Comparison of ENCODE assay signal across 8 mouse cellular contexts in genomic region chr11:69121001-69121740, GRCm38 (mm10). TPM values are rescaled to one million over a fixed set of nuclear protein-coding genes. Genes with fewer than 3 reads are reported as not detected.
DNase-seq lines count a peak whose midpoint lies in the region; ATAC-seq and TF ChIP-seq lines count a peak whose summit lies in the region.

No protein-coding gene starts in this region.

- H3K4me1 ChIP-seq in lung, adult 2 months (ENCODE audit: control insufficient read depth, insufficient read depth, low read length): peaks cover 9% of the 10 kb centered on the region; the same call in 1 of the 2 replicates
- H3K4me1 ChIP-seq in bone marrow macrophage, adult 2 months (ENCODE audit: control insufficient read depth, insufficient read depth, low read length): peaks cover 16% of the 10 kb centered on the region
- H3K4me1 ChIP-seq in heart, embryonic 12.5 days (replicated peaks): peaks cover 36% of the 10 kb centered on the region
- peaks cover 20% of the 10 kb centered on the region for H3K4me1 ChIP-seq in limb, embryonic 11.5 days (ENCODE audit: control insufficient read depth, insufficient read depth, low read length)
- peaks cover 20% of the 10 kb centered on the region for H3K4me1 ChIP-seq in neural tube, embryonic 11.5 days (ENCODE audit: control insufficient read depth, insufficient read depth, low read length)

- ATAC-seq in heart, embryonic 12.5 days (ENCODE audit: insufficient number of reproducible peaks, low FRiP score): no peak
- ATAC-seq in limb, embryonic 11.5 days (ENCODE audit: insufficient number of reproducible peaks, low FRiP score, low TSS enrichment, low read depth): no peak
- no peak for ATAC-seq in neural tube, embryonic 11.5 days (ENCODE audit: insufficient read depth, low FRiP score, low TSS enrichment)

- TF ChIP-seq CTCF in lung, adult 2 months (IDR thresholded peaks at IDR 0.05; ENCODE audit: insufficient read depth, low read length): no peak
- TF ChIP-seq CTCF in bone marrow macrophage, adult 2 months (IDR thresholded peaks at IDR 0.05; ENCODE audit: low read depth, low read length): no peak

- no peaks in the 10 kb centered on the region for H3K36me3 ChIP-seq in heart, embryonic 12.5 days
- H3K36me3 ChIP-seq in limb, embryonic 11.5 days (ENCODE audit: control insufficient read depth, insufficient read depth, low read length): no peaks in the 10 kb centered on the region
- H3K36me3 ChIP-seq in neural tube, embryonic 11.5 days (ENCODE audit: control insufficient read depth, insufficient read depth, low read length): no peaks in the 10 kb centered on the region

- H3K4me3 ChIP-seq in lung, adult 2 months (replicated peaks; ENCODE audit: extremely low read depth, low read depth, low read length): peak overlapping the region; percentile 74
- peak overlapping the region; percentile 72 for H3K4me3 ChIP-seq in bone marrow macrophage, adult 2 months (ENCODE audit: insufficient read depth, low read length)
- H3K4me3 ChIP-seq in heart, embryonic 12.5 days: peak overlapping the region; percentile 67
- peak overlapping the region; percentile 75 for H3K4me3 ChIP-seq in limb, embryonic 11.5 days (ENCODE audit: low read depth, low read length)
- H3K4me3 ChIP-seq in neural tube, embryonic 11.5 days (ENCODE audit: low read depth, low read length): peak overlapping the region; percentile 69

- no peak overlapping the region for H3K27ac ChIP-seq in bone marrow macrophage, adult 2 months (ENCODE audit: insufficient read depth, low read depth, low read length)
- H3K27ac ChIP-seq in heart, embryonic 12.5 days (ENCODE audit: poor library complexity, severe bottlenecking): peak overlapping the region; percentile 2; the same call in 1 of the 2 replicates
- no peak overlapping the region for H3K27ac ChIP-seq in limb, embryonic 11.5 days (replicated peaks; ENCODE audit: low read depth, low read length)
- H3K27ac ChIP-seq in neural tube, embryonic 11.5 days (ENCODE audit: low read depth, low read length): no peak overlapping the region

- no peak for TF ChIP-seq POLR2A in lung, adult 2 months (IDR thresholded peaks at IDR 0.05; ENCODE audit: borderline replicate concordance, extremely low read depth, low read depth, low read length)
- TF ChIP-seq POLR2A in bone marrow macrophage, adult 2 months (IDR thresholded peaks at IDR 0.05; ENCODE audit: borderline replicate concordance, low read depth, low read length): no peak

- peak overlapping the region; percentile 90 for H3K4me2 ChIP-seq in heart, embryonic 12.5 days
- H3K4me2 ChIP-seq in limb, embryonic 11.5 days (ENCODE audit: low read depth, severe bottlenecking): peak overlapping the region; percentile 95
- H3K4me2 ChIP-seq in neural tube, embryonic 11.5 days (ENCODE audit: low read depth): peak overlapping the region; percentile 90

- WGBS in lung, adult 2 months: 6% methylated on average over 33 of the region's 33 CpGs
- WGBS in heart, embryonic 12.5 days: under 1% methylated on average over 33 of the region's 33 CpGs
- under 1% methylated on average over 26 of the region's 33 CpGs for WGBS in limb, embryonic 11.5 days
- under 1% methylated on average over 33 of the region's 33 CpGs for WGBS in neural tube, embryonic 11.5 days

- H3K9me3 ChIP-seq in heart, embryonic 12.5 days (replicated peaks): no peaks in the 10 kb centered on the region
- no peaks in the 10 kb centered on the region for H3K9me3 ChIP-seq in limb, embryonic 11.5 days (ENCODE audit: control insufficient read depth, low read length)
- H3K9me3 ChIP-seq in neural tube, embryonic 11.5 days (ENCODE audit: control insufficient read depth, low read length): no peaks in the 10 kb centered on the region

- intact Hi-C loops in left cerebral cortex, postnatal 36 days (cut with DNase I): loop anchor here (5.0 kb wide), 1 partner anchor 34 kb away; the partner anchor contains the start of gene Vamp2

- peak overlapping the region; percentile 71 for H3K9ac ChIP-seq in heart, embryonic 12.5 days
- H3K9ac ChIP-seq in limb, embryonic 11.5 days (ENCODE audit: low read length): peak overlapping the region; percentile 53; the same call in 1 of the 2 replicates
- peak overlapping the region; percentile 43; the same call in 1 of the 2 replicates for H3K9ac ChIP-seq in neural tube, embryonic 11.5 days (ENCODE audit: low read length)

- no peaks in the 10 kb centered on the region for H3K27me3 ChIP-seq in heart, embryonic 12.5 days (replicated peaks)
- 0 out of 2 replicates have a peak, but pooled peaks cover 7% of the 10 kb centered on the region for H3K27me3 ChIP-seq in limb, embryonic 11.5 days (ENCODE audit: control insufficient read depth, insufficient read depth, low read length)
- peaks cover 18% of the 10 kb centered on the region for H3K27me3 ChIP-seq in neural tube, embryonic 11.5 days (ENCODE audit: control insufficient read depth, insufficient read depth, low read length)

- DNase-seq in lung, adult 2 months: peak; percentile 54
- DNase-seq in lung, postnatal 14 days: no peak
- DNase-seq in limb, embryonic 11.5 days (ENCODE audit: low spot score): peak; percentile 46
- peak; percentile 54 for DNase-seq in neural tube, embryonic 11.5 days (ENCODE audit: low spot score)
- no peak for DNase-seq in layer of hippocampus, postnatal 25 days (ENCODE audit: extremely low spot score in 1 of 2, low spot score in 1 of 2)
- no peak for DNase-seq in left cerebral cortex, postnatal 36 days (ENCODE audit: low spot score in 2 of 2)

RNA-seq across cellular contexts. Expression of gene Hes7, which starts 1.0 kb away (rescaled TPM):
- 0.25 and 0.95 TPM in 2 replicates for polyA plus RNA-seq in lung, adult 2 months (2012; rRNA removed)
- polyA plus RNA-seq in bone marrow macrophage, adult 2 months (2012; ENCODE audit: insufficient read depth, insufficient read length, missing spikeins): 0.71 and 0.88 TPM in 2 replicates
- polyA plus RNA-seq in heart, embryonic 12.5 days (2016; fragmentation: Nextera tagmentation; extraction: Ambion mirVana): 0.70 and 0.81 TPM in 2 replicates
- polyA plus RNA-seq in limb, embryonic 11.5 days (2014; fragmentation: Nextera tagmentation; extraction: Ambion mirVana): 0.54 and 0.65 TPM in 2 replicates
- 0.33 TPM in 1 of 2 replicates, not detected in the other for polyA plus RNA-seq in neural tube, embryonic 11.5 days (2014; fragmentation: Nextera tagmentation; extraction: Ambion mirVana)
- total RNA-seq in layer of hippocampus, postnatal 25 days (2021): under 1 TPM; 0.80 to 0.96 TPM
- 1 to 10 TPM in 1 of 2 experiments, under 1 TPM in 1; 0.79 to 1.3 TPM for total RNA-seq in left cerebral cortex, postnatal 36 days (2021)

RNA-seq across cellular contexts. Expression of gene 9130213A22Rik, which starts 1.2 kb away (rescaled TPM):
- 1.1 and 1.2 TPM in 2 replicates for polyA plus RNA-seq in lung, adult 2 months (2012; rRNA removed)
- 0.35 TPM in 1 of 2 replicates, not detected in the other for polyA plus RNA-seq in bone marrow macrophage, adult 2 months (2012; ENCODE audit: insufficient read depth, insufficient read length, missing spikeins)
- 0.42 and 0.65 TPM in 2 replicates for polyA plus RNA-seq in heart, embryonic 12.5 days (2016; fragmentation: Nextera tagmentation; extraction: Ambion mirVana)
- polyA plus RNA-seq in limb, embryonic 11.5 days (2014; fragmentation: Nextera tagmentation; extraction: Ambion mirVana): 0.19 TPM in 1 of 2 replicates, not detected in the other
- 0.24 TPM in 1 of 2 replicates, not detected in the other for polyA plus RNA-seq in neural tube, embryonic 11.5 days (2014; fragmentation: Nextera tagmentation; extraction: Ambion mirVana)
- total RNA-seq in layer of hippocampus, postnatal 25 days (2021): under 1 TPM; 0.68 to 0.89 TPM
- total RNA-seq in left cerebral cortex, postnatal 36 days (2021): under 1 TPM; 0.52 to 0.75 TPM

RNA-seq across cellular contexts. Expression of gene Aloxe3, which starts 4.5 kb away (rescaled TPM):
- 2.6 and 23.9 TPM in 2 replicates for polyA plus RNA-seq in lung, adult 2 months (2012; rRNA removed)
- polyA plus RNA-seq in bone marrow macrophage, adult 2 months (2012; ENCODE audit: insufficient read depth, insufficient read length, missing spikeins): not detected in 2 replicates
- polyA plus RNA-seq in heart, embryonic 12.5 days (2016; fragmentation: Nextera tagmentation; extraction: Ambion mirVana): 0.17 and 0.54 TPM in 2 replicates
- 0.17 and 0.25 TPM in 2 replicates for polyA plus RNA-seq in limb, embryonic 11.5 days (2014; fragmentation: Nextera tagmentation; extraction: Ambion mirVana)
- 0.08 and 0.66 TPM in 2 replicates for polyA plus RNA-seq in neural tube, embryonic 11.5 days (2014; fragmentation: Nextera tagmentation; extraction: Ambion mirVana)
- 1 to 10 TPM; 5.2 to 6.8 TPM for total RNA-seq in layer of hippocampus, postnatal 25 days (2021)
- total RNA-seq in left cerebral cortex, postnatal 36 days (2021): 1 to 10 TPM; 4.3 to 6.8 TPM

RNA-seq across cellular contexts. Expression of gene Per1, which starts 26.2 kb away (rescaled TPM):
- polyA plus RNA-seq in lung, adult 2 months (2012; rRNA removed): 36.8 and 78.5 TPM in 2 replicates
- polyA plus RNA-seq in bone marrow macrophage, adult 2 months (2012; ENCODE audit: insufficient read depth, insufficient read length, missing spikeins): 24.7 and 35.9 TPM in 2 replicates
- 9.4 and 9.8 TPM in 2 replicates for polyA plus RNA-seq in heart, embryonic 12.5 days (2016; fragmentation: Nextera tagmentation; extraction: Ambion mirVana)
- 8.0 and 9.1 TPM in 2 replicates for polyA plus RNA-seq in limb, embryonic 11.5 days (2014; fragmentation: Nextera tagmentation; extraction: Ambion mirVana)
- polyA plus RNA-seq in neural tube, embryonic 11.5 days (2014; fragmentation: Nextera tagmentation; extraction: Ambion mirVana): 10.7 and 10.9 TPM in 2 replicates
- total RNA-seq in layer of hippocampus, postnatal 25 days (2021): 10 to 100 TPM; 70.1 to 89.0 TPM
- 100 to 1,000 TPM; 106 to 122 TPM for total RNA-seq in left cerebral cortex, postnatal 36 days (2021)

RNA-seq across cellular contexts. Expression of gene Vamp2, which starts 32.9 kb away (rescaled TPM):
- 120 and 129 TPM in 2 replicates for polyA plus RNA-seq in lung, adult 2 months (2012; rRNA removed)
- 76.6 and 79.4 TPM in 2 replicates for polyA plus RNA-seq in bone marrow macrophage, adult 2 months (2012; ENCODE audit: insufficient read depth, insufficient read length, missing spikeins)
- 97.2 and 100 TPM in 2 replicates for polyA plus RNA-seq in heart, embryonic 12.5 days (2016; fragmentation: Nextera tagmentation; extraction: Ambion mirVana)
- polyA plus RNA-seq in limb, embryonic 11.5 days (2014; fragmentation: Nextera tagmentation; extraction: Ambion mirVana): 64.2 and 73.3 TPM in 2 replicates
- polyA plus RNA-seq in neural tube, embryonic 11.5 days (2014; fragmentation: Nextera tagmentation; extraction: Ambion mirVana): 112 TPM in 2 replicates
- 1,000 to 10,000 TPM in 1 of 2 experiments, 100 to 1,000 TPM in 1; 978 to 1,010 TPM for total RNA-seq in layer of hippocampus, postnatal 25 days (2021)
- total RNA-seq in left cerebral cortex, postnatal 36 days (2021): 1,000 to 10,000 TPM; 1,090 to 1,186 TPM

Comparison
In these comparisons a context has a peak if more than half of its experiments do, and no peak if none do; other contexts are left out.
1. DNase-seq: peak in lung, adult 2 months (single experiment), limb, embryonic 11.5 days (single experiment) and neural tube, embryonic 11.5 days (single experiment); none in lung, postnatal 14 days (single experiment), layer of hippocampus, postnatal 25 days (0 of 2) and left cerebral cortex, postnatal 36 days (0 of 2).
2. Peak in every context shown above with its lines, with median percentiles within 50 percentile points of each other: H3K4me3 ChIP-seq, H3K4me2 ChIP-seq and H3K9ac ChIP-seq.